Mouse (Mus musculus) MEL (cell line): ENCODE results near the gene Gli1. TPM values are rescaled to one million over a fixed set of nuclear protein-coding genes. Genes with fewer than 3 reads are reported as not detected.

Source experiments
- DNase-seq: peaks from one replicate; pipeline ENCODE4 v3.0.0; 2011; ENCODE audit warnings: low read depth, low spot score
- H3K27ac ChIP-seq: 2 replicates; pipeline ENCODE4 v1.5.1; 2012; ENCODE audit warnings: low read depth, mild to moderate bottlenecking, control low read depth, low read length, moderate library complexity; ENCODE audit not compliant: control insufficient read depth
- H3K27me3 ChIP-seq, 2 experiments: fragments of 150-350 bp in 1 of 2; sonication (generic) in 1 of 2; 2 replicates each; pipeline ENCODE4 v1.6.1; 2012; ENCODE audit warnings: low read length in 2 of 2, mild to moderate bottlenecking in 2 of 2, improper control_type of control experiment in 1 of 2, moderate library complexity in 1 of 2; ENCODE audit not compliant: insufficient read depth in 2 of 2, control insufficient read depth in 1 of 2
- H3K36me3 ChIP-seq, 2 experiments: 2 replicates each; pipeline ENCODE4 v1.6.1; 2012 to 2014; ENCODE audit warnings: low read length in 2 of 2, improper control_type of control experiment in 1 of 2, inconsistent platforms in 1 of 2, mild to moderate bottlenecking in 1 of 2; ENCODE audit not compliant: insufficient read depth in 2 of 2, control insufficient read depth in 1 of 2
- H3K4me1 ChIP-seq, 2 experiments: fragments of 150-350 bp in 1 of 2; sonication (generic) in 1 of 2; 2 replicates each; pipeline ENCODE4 v1.6.1; 2012; ENCODE audit warnings: low read length in 2 of 2, improper control_type of control experiment in 1 of 2, mild to moderate bottlenecking in 1 of 2; ENCODE audit not compliant: insufficient read depth in 2 of 2, control insufficient read depth in 1 of 2
- H3K4me3 ChIP-seq, 2 experiments: fragments of 150-350 bp in 1 of 2; sonication (generic) in 1 of 2; 2 replicates each; pipeline ENCODE4 v1.5.1; 2012; ENCODE audit warnings: low read depth in 2 of 2, low read length in 2 of 2, mild to moderate bottlenecking in 2 of 2, moderate library complexity in 2 of 2, control low read depth in 1 of 2, improper control_type of control experiment in 1 of 2; ENCODE audit not compliant: control insufficient read depth in 1 of 2, insufficient read depth in 1 of 2
- H3K79me2 ChIP-seq: 2 replicates; pipeline ENCODE4 v1.6.1; 2012; ENCODE audit warnings: mild to moderate bottlenecking, low read length, moderate library complexity; ENCODE audit not compliant: control insufficient read depth, poor library complexity, insufficient read depth
- H3K9ac ChIP-seq: 2 replicates; pipeline ENCODE4 v1.6.1; 2012; ENCODE audit warnings: low read depth, mild to moderate bottlenecking, control low read depth, low read length, moderate library complexity; ENCODE audit not compliant: control insufficient read depth, poor library complexity, severe bottlenecking
- H3K9me3 ChIP-seq: fragments of 150-350 bp; sonication (generic); replicated peaks from 2 replicates; pipeline ENCODE4 v1.6.1; 2012; ENCODE audit warnings: mild to moderate bottlenecking, low read length, improper control_type of control experiment, moderate library complexity; ENCODE audit not compliant: insufficient read depth
- CHD1 ChIP-seq: IDR thresholded peaks from 2 replicates; pipeline ENCODE4 v1.6.1; 2012; ENCODE audit warnings: low read depth, mild to moderate bottlenecking, inconsistent platforms, low read length, improper control_type of control experiment
- CHD2 ChIP-seq: IDR thresholded peaks from 2 replicates; pipeline ENCODE4 v1.6.1; 2011; ENCODE audit warnings: low read length, improper control_type of control experiment
- CTCF ChIP-seq, 3 experiments: IDR thresholded peaks in 2 of 3; conservative IDR thresholded peaks in 1 of 3; 2 replicates each; pipeline ENCODE4 v1.5.1; 2011 to 2012; ENCODE audit warnings: low read length in 3 of 3, low read depth in 2 of 3, mild to moderate bottlenecking in 2 of 3, improper control_type of control experiment in 1 of 3, inconsistent platforms in 1 of 3, mixed read lengths in 1 of 3, moderate library complexity in 1 of 3; ENCODE audit not compliant: control insufficient read depth in 1 of 3, insufficient read depth in 1 of 3, poor library complexity in 1 of 3, severe bottlenecking in 1 of 3
- E2F4 ChIP-seq: IDR thresholded peaks from 2 replicates; pipeline ENCODE4 v1.6.1; 2011; ENCODE audit warnings: low read depth, low read length, improper control_type of control experiment, borderline replicate concordance
- EP300 ChIP-seq, 2 experiments: IDR thresholded peaks; 2 replicates each; pipeline ENCODE4 v1.6.1; 2011; ENCODE audit warnings: improper control_type of control experiment in 2 of 2, low read length in 2 of 2, low read depth in 1 of 2, mild to moderate bottlenecking in 1 of 2
- GATA1 ChIP-seq: IDR thresholded peaks from 2 replicates; pipeline ENCODE4 v1.6.1; 2011; ENCODE audit warnings: low read depth, low read length, improper control_type of control experiment
- HCFC1 ChIP-seq: IDR thresholded peaks from 2 replicates; pipeline ENCODE4 v1.6.1; 2012; ENCODE audit warnings: low read depth, mild to moderate bottlenecking, inconsistent platforms, low read length, improper control_type of control experiment, moderate library complexity
- JUND ChIP-seq: IDR thresholded peaks from 2 replicates; pipeline ENCODE4 v1.6.1; 2011; ENCODE audit warnings: low read depth, mild to moderate bottlenecking, improper control_type of control experiment, low read length
- MAX ChIP-seq: IDR thresholded peaks from 2 replicates; pipeline ENCODE4 v1.6.1; 2011; ENCODE audit warnings: low read length, improper control_type of control experiment
- MAZ ChIP-seq: IDR thresholded peaks from 2 replicates; pipeline ENCODE4 v1.6.1; 2012; ENCODE audit warnings: low read depth, mild to moderate bottlenecking, inconsistent platforms, low read length, improper control_type of control experiment
- MXI1 ChIP-seq: IDR thresholded peaks from 2 replicates; pipeline ENCODE4 v1.6.1; 2011; ENCODE audit warnings: mild to moderate bottlenecking, low read depth, low read length, improper control_type of control experiment
- MYB ChIP-seq: IDR thresholded peaks from 2 replicates; pipeline ENCODE4 v1.6.1; 2011; ENCODE audit warnings: mild to moderate bottlenecking, low read depth, low read length, improper control_type of control experiment
- MYC ChIP-seq: IDR thresholded peaks from 2 replicates; pipeline ENCODE4 v1.6.1; 2011; ENCODE audit warnings: low read depth, mild to moderate bottlenecking, low read length, improper control_type of control experiment, moderate library complexity
- NELFE ChIP-seq: IDR thresholded peaks from 2 replicates; pipeline ENCODE4 v1.6.1; 2011; ENCODE audit warnings: low read depth, low read length, improper control_type of control experiment
- POLR2A ChIP-seq, 2 experiments: IDR thresholded peaks; 2 replicates each; pipeline ENCODE4 v1.6.1; 2011 to 2012; ENCODE audit warnings: low read length in 2 of 2, mild to moderate bottlenecking in 2 of 2, control low read depth in 1 of 2, improper control_type of control experiment in 1 of 2, low read depth in 1 of 2, moderate library complexity in 1 of 2; ENCODE audit not compliant: control insufficient read depth in 1 of 2, insufficient read depth in 1 of 2, poor library complexity in 1 of 2
- POLR2AphosphoS2 ChIP-seq: IDR thresholded peaks from 2 replicates; pipeline ENCODE4 v1.6.1; 2011; ENCODE audit warnings: low read length, improper control_type of control experiment
- RCOR1 ChIP-seq: IDR thresholded peaks from 2 replicates; pipeline ENCODE4 v1.6.1; 2012; ENCODE audit warnings: low read depth, mild to moderate bottlenecking, inconsistent platforms, low read length, improper control_type of control experiment
- SIN3A ChIP-seq: IDR thresholded peaks from 2 replicates; pipeline ENCODE4 v1.6.1; 2012; ENCODE audit warnings: low read length, improper control_type of control experiment, inconsistent platforms
- SMC3 ChIP-seq: IDR thresholded peaks from 2 replicates; pipeline ENCODE4 v1.6.1; 2011; ENCODE audit warnings: low read depth, low read length, improper control_type of control experiment
- TAL1 ChIP-seq: IDR thresholded peaks from 2 replicates; pipeline ENCODE4 v1.6.1; 2012; ENCODE audit warnings: mild to moderate bottlenecking, inconsistent platforms, low read length, moderate library complexity, mixed read lengths
- TBP ChIP-seq: IDR thresholded peaks from 2 replicates; pipeline ENCODE4 v1.8.0; 2011; ENCODE audit warnings: low read depth, low read length, improper control_type of control experiment
- USF1 ChIP-seq: IDR thresholded peaks from 2 replicates; pipeline ENCODE4 v1.6.1; 2014; ENCODE audit warnings: low read depth, mild to moderate bottlenecking, inconsistent platforms, low read length, improper control_type of control experiment, moderate library complexity
- USF2 ChIP-seq, 2 experiments: IDR thresholded peaks; 2 replicates each; pipeline ENCODE4 v1.6.1; 2011 to 2012; ENCODE audit warnings: improper control_type of control experiment in 2 of 2, low read length in 2 of 2, borderline replicate concordance in 1 of 2, inconsistent platforms in 1 of 2, low read depth in 1 of 2, mild to moderate bottlenecking in 1 of 2; ENCODE audit not compliant: insufficient read depth in 1 of 2
- ZC3H11A ChIP-seq: IDR thresholded peaks from 2 replicates; pipeline ENCODE4 v1.6.1; 2012; ENCODE audit warnings: low read depth, mild to moderate bottlenecking, inconsistent platforms, low read length, improper control_type of control experiment
- ZMIZ1 ChIP-seq: IDR thresholded peaks from 2 replicates; pipeline ENCODE4 v1.6.1; 2012; ENCODE audit warnings: low read depth, mild to moderate bottlenecking, inconsistent platforms, low read length, improper control_type of control experiment, moderate library complexity
- ZNF384 ChIP-seq: IDR thresholded peaks from 2 replicates; pipeline ENCODE4 v1.6.1; 2012; ENCODE audit warnings: low read depth, mild to moderate bottlenecking, inconsistent platforms, low read length, improper control_type of control experiment
- polyA plus RNA-seq, 2 experiments: library from polyadenylated mRNA; stranded (reverse) in 1 of 2; unstranded in 1 of 2; fragments of >175 nt in 1 of 2; fragments of >200 nt in 1 of 2; gene quantifications; 2 replicates each; pipeline versions ENCODE4 v1.2.1 to v1.2.4; 2012; ENCODE audit warnings: low replicate concordance in 2 of 2, low read depth in 1 of 2; ENCODE audit not compliant: insufficient read length in 2 of 2, insufficient read depth in 1 of 2, missing spikeins in 1 of 2
- total RNA-seq: library from RNA; depleted of rRNA; stranded (reverse); fragments of 300-350 nt; gene quantifications from 2 replicates; pipeline ENCODE4 v1.2.3, GENCODE M21; 2012

Gli1 gene
- total and polyA plus RNA-seq, 3 experiments: 1.3 to 8.0 TPM; not detected in 1

DNA sequence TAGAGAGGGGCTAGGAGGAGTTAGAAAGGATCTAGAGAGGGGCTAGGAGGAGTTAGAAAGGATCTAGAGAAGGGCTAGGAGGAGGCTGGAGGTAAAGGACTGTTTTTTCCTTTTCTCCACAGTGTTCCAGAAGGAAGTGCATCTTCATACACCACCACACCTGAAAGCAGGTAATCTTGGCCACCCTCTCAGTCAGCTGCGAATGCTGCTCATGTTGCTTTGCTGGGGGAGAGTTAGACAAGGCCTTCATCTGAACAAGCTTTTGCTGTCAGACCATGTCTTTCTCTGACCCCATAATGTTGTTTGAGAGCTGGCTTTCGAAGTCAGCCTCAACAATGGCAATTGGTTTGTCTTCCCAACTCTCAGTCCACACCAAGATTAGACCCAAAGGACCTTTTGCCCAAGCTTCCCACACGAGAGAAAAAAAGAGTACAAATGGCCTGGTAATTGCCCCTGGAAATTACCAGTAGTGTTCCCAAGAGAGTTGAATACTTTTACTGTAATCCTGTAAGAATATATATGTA is 48.1 kb downstream of the Gli1 start (continued):
- no peak for TF ChIP-seq CTCF (IDR thresholded peaks at IDR 0.05 in 2 of 3, conservative IDR thresholded peaks at IDR 0.05 in 1 of 3; ENCODE audit: control insufficient read depth in 1 of 3, insufficient read depth in 1 of 3, low read depth in 2 of 3, low read length in 3 of 3, poor library complexity in 1 of 3, severe bottlenecking in 1 of 3)
- peak; percentile 46 for TF ChIP-seq POLR2AphosphoS2

DNA sequence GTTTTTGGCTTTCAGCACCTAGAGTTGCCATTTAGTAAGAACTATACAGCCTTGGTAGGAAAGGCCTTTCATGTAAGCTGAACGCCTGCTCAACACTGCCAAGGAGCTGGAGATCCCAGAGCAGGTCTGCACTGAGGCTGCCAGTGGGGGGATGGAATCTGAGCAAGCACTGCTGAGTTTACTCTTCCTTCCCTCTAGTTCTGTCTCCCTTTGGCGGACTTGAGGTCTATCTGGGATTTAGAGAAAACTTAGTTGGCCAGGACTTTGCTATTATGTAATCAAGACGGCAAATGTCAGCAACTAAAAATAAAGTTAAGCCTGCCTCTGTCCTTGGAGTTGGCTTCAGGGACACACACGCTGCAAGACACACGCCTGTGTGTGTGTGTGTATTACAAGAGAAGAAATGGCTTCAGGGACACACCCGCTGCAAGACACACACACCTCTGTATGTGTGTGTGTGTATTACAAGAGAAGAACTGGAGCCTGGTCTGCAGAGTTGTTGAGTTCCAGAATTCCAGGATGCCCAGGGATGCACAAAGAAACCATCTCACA is 48.7 kb downstream of the Gli1 start:
- Histone ChIP-seq H3K4me1 (peaks cover 0 to 20% of the 10 kb centered on the region in 2 experiments; a peak in 2 of 4 replicates), H3K27ac (peak overlapping the region; percentile 97), H3K9me3 (no peaks in the 10 kb centered on the region), H3K4me3 (peak overlapping the region; percentile 30 to 55), H3K27me3 (no peaks in the 10 kb centered on the region), H3K79me2 (peaks cover 43% of the 10 kb centered on the region), H3K36me3 (peaks cover 18% of the 10 kb centered on the region in 2 experiments), H3K9ac (peak overlapping the region; percentile 92)
- no peak for DNase-seq
- 0 out of 2 replicates have a peak, but pooled peaks have one; percentile 11 for TF ChIP-seq MXI1
- no peak; the same call in 1 of the 2 replicates for TF ChIP-seq RCOR1
- no peak for TF ChIP-seq USF1
- peak in 1 of 2 experiments; percentile 13; a peak in 1 of 4 replicates for TF ChIP-seq POLR2A (IDR thresholded peaks at IDR 0.05; ENCODE audit: control insufficient read depth in 1 of 2, insufficient read depth in 1 of 2, low read depth in 1 of 2, low read length in 2 of 2, poor library complexity in 1 of 2)
- 0 out of 2 replicates have a peak, but pooled peaks have one; percentile 7 for TF ChIP-seq SIN3A
- TF ChIP-seq MYB: peak; percentile 33; the same call in 1 of the 2 replicates
- TF ChIP-seq SMC3: 0 out of 2 replicates have a peak, but pooled peaks have one; percentile 9

DNA sequence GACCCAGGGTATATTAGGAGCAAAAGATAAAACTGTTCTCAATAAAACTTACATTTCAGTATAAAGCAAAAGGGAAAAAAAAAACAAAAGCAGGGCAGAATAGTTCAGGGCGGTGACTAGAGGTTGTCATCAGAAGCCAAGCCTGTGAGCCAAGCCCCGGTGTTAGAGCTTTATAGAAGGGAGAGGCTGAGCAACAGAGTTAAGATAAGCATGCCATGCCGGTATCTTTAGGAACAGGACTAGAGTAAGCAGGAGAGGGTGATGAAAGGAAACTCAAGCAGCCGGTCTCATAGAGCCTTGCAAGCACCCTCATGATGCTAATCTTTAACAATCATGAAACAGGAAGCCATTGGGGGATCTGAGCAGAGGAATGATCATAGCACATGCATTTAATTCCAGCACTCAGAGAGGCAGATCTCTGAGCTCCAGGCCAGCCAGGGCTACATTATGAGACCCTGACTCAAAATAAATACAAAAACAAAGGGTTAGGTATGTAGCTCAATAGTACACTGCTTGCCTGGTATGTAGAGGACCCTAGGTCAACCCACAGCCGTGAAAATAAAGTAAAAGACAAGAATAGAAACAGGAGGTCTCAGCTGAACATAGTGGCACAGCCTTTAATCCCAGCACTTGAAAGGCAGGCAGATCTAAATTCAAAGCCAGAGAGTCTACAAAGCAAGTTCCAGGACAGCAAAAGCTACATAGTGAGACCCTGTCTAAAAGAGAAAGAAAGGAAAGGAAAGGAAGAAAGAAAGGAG is 49.7 kb downstream of the Gli1 start:
- H3K4me1 ChIP-seq: peaks cover 0 to 23% of the 10 kb centered on the region in 2 experiments; a peak in 2 of 4 replicates
- H3K27me3 ChIP-seq: no peaks in the 10 kb centered on the region
- H3K36me3 ChIP-seq: peaks cover 18% of the 10 kb centered on the region in 2 experiments
- peak overlapping the region; percentile 55 to 88 for H3K4me3 ChIP-seq
- peak overlapping the region; percentile 97 for H3K27ac ChIP-seq
- peak; percentile 92 for DNase-seq
- no peaks in the 10 kb centered on the region for H3K9me3 ChIP-seq
- peaks cover 53% of the 10 kb centered on the region for H3K79me2 ChIP-seq
- H3K9ac ChIP-seq: peak overlapping the region; percentile 92
- TF ChIP-seq MXI1: peak; percentile 88
- no peak for TF ChIP-seq ZC3H11A
- no peak for TF ChIP-seq CTCF (IDR thresholded peaks at IDR 0.05 in 2 of 3, conservative IDR thresholded peaks at IDR 0.05 in 1 of 3; ENCODE audit: control insufficient read depth in 1 of 3, insufficient read depth in 1 of 3, low read depth in 2 of 3, low read length in 3 of 3, poor library complexity in 1 of 3, severe bottlenecking in 1 of 3)
- no peak for TF ChIP-seq JUND
- peak; percentile 90 for TF ChIP-seq GATA1
- peak; percentile 86 for TF ChIP-seq MYC
- TF ChIP-seq MYB: no peak
- peak; percentile 92 for TF ChIP-seq SIN3A
- peak; percentile 92 for TF ChIP-seq POLR2AphosphoS2
- peak; percentile 77 for TF ChIP-seq TBP
- TF ChIP-seq HCFC1: 0 out of 2 replicates have a peak, but pooled peaks have one; percentile 31
- peak; percentile 64 to 75 for TF ChIP-seq EP300 (IDR thresholded peaks at IDR 0.05; ENCODE audit: low read depth in 1 of 2, low read length in 2 of 2)
- TF ChIP-seq USF1: no peak
- TF ChIP-seq MAZ: no peak
- TF ChIP-seq ZMIZ1: peak; percentile 90
- TF ChIP-seq TAL1: peak; percentile 81
- peak; percentile 96 for TF ChIP-seq CHD1
- peak; percentile 80 for TF ChIP-seq ZNF384
- no peak for TF ChIP-seq USF2 (IDR thresholded peaks at IDR 0.05; ENCODE audit: borderline replicate concordance in 1 of 2, insufficient read depth in 1 of 2, low read depth in 1 of 2, low read length in 2 of 2)
- TF ChIP-seq CHD2: no peak
- 0 out of 2 replicates have a peak, but pooled peaks have one; percentile 34 for TF ChIP-seq NELFE
- TF ChIP-seq MAX: 0 out of 2 replicates have a peak, but pooled peaks have one; percentile 45
- TF ChIP-seq E2F4: no peak
